Mouse (Mus musculus): Measurements from ENCODE around the gene Sdhb.

Sdhb gene

GRCm38 (mm10) chr4:140981605-140982004 lies 20.6 kb downstream of the Sdhb start:
- DNase-seq, result no peak

GRCm38 (mm10) chr4:140982808-140983207 lies 21.8 kb downstream of the Sdhb start:
- DNase-seq, result no peak

GRCm38 (mm10) chr4:140983442-140983841 lies 22.4 kb downstream of the Sdhb start:
- no peak for DNase-seq

- DNase-seq, result no peak
These were observed 23.5 kb downstream of the Sdhb start for GRCm38 (mm10) chr4:140984544-140984943.

- DNase-seq, result no peak
These were observed 25.2 kb downstream of the Sdhb start for GRCm38 (mm10) chr4:140986024-140986710.

- DNase-seq, result peak; percentile 95 to 96
These were observed 25.9 kb downstream of the Sdhb start, which contains the start of gene Atp13a2 for GRCm38 (mm10) chr4:140986711-140987395. Gene Atp13a2, plus strand, starts transcription at chr4:140986873.

- no peak for DNase-seq
These were observed 26.5 kb downstream of the Sdhb start for GRCm38 (mm10) chr4:140987476-140987875.

- no peak for DNase-seq
These were observed 27.8 kb downstream of the Sdhb start for GRCm38 (mm10) chr4:140988706-140989290.

- no peak for DNase-seq
These were observed 28.4 kb downstream of the Sdhb start for GRCm38 (mm10) chr4:140989447-140989846.

- DNase-seq, result peak; percentile 48 to 68
These were observed 31.2 kb downstream of the Sdhb start for GRCm38 (mm10) chr4:140992215-140992614.

- no peak for DNase-seq
These were observed 32.8 kb downstream of the Sdhb start for GRCm38 (mm10) chr4:140993846-140994245.

GRCm38 (mm10) chr4:140995811-140996210 lies 34.8 kb downstream of the Sdhb start:
- DNase-seq, result no peak

GRCm38 (mm10) chr4:140996812-140997211 lies 35.8 kb downstream of the Sdhb start:
- no peak for DNase-seq

- DNase-seq, result peak; percentile 65 to 76
These were observed 45.0 kb downstream of the Sdhb start for GRCm38 (mm10) chr4:141005983-141006382.

GRCm38 (mm10) chr4:141008028-141008427 lies 47.0 kb downstream of the Sdhb start:
- peak; percentile 46 to 56 for DNase-seq

GRCm38 (mm10) chr4:141010118-141010517 lies 49.1 kb downstream of the Sdhb start, which contains the start of gene Mfap2:
Gene Mfap2, plus strand, starts transcription at chr4:141010418.
- no peak for DNase-seq

- DNase-seq, result no peak
These were observed 49.5 kb downstream of the Sdhb start for GRCm38 (mm10) chr4:141010526-141010925.

GRCm38 (mm10) chr4:141010941-141011429 lies 50.0 kb downstream of the Sdhb start:
- no peak for DNase-seq

GRCm38 (mm10) chr4:141011556-141012328 lies 50.7 kb downstream of the Sdhb start:
- peak; percentile 60 to 70 for DNase-seq

- DNase-seq, result no peak
These were observed 51.6 kb downstream of the Sdhb start for GRCm38 (mm10) chr4:141012558-141012957.

GRCm38 (mm10) chr4:141014114-141014513 lies 53.1 kb downstream of the Sdhb start:
- no peak for DNase-seq

GRCm38 (mm10) chr4:141014856-141015255 lies 53.9 kb downstream of the Sdhb start:
- peak in 1 of 2 experiments; percentile 3 for DNase-seq

GRCm38 (mm10) chr4:141015356-141015755 lies 54.4 kb downstream of the Sdhb start:
- DNase-seq, result peak in 1 of 2 experiments; percentile 3
